Mouse (Mus musculus) cerebellum, adult 2 months (tissue): ENCODE data around the gene Etl4.

Experiments
- CTCF ChIP-seq: fragments of 200-500 bp; IDR thresholded peaks from 2 replicates; pipeline ENCODE4 v1.5.1; 2011; ENCODE audit warnings: low read depth, mild to moderate bottlenecking, control low read depth, low read length, moderate library complexity, borderline replicate concordance; ENCODE audit not compliant: insufficient read depth
- POLR2A ChIP-seq: fragments of 200-500 bp; IDR thresholded peaks from 2 replicates; pipeline ENCODE4 v1.6.1; 2011; ENCODE audit warnings: low read length, control low read depth, borderline replicate concordance; ENCODE audit not compliant: insufficient read depth

- no peak for TF ChIP-seq CTCF
- TF ChIP-seq POLR2A = no peak
Observed at GRCm38 (mm10) chr2:20654598-20655340, 745.2 kb downstream of the Etl4 start.
